Mouse (Mus musculus) B cell, adult (primary cell): ENCODE data around the gene Hpgd. TPM values are rescaled to one million over a fixed set of nuclear protein-coding genes. Genes with fewer than 3 reads are reported as not detected.

ENCODE experiments used
- total RNA-seq: library from RNA; stranded (reverse); gene quantifications from 4 replicates; pipeline ENCODE4 v1.2.4, GENCODE M21; 2023; ENCODE audit not compliant: inconsistent age

Gene Hpgd
- 2.0 to 4.9 TPM (median 3.3 TPM) in 4 replicates for total RNA-seq

DNA sequence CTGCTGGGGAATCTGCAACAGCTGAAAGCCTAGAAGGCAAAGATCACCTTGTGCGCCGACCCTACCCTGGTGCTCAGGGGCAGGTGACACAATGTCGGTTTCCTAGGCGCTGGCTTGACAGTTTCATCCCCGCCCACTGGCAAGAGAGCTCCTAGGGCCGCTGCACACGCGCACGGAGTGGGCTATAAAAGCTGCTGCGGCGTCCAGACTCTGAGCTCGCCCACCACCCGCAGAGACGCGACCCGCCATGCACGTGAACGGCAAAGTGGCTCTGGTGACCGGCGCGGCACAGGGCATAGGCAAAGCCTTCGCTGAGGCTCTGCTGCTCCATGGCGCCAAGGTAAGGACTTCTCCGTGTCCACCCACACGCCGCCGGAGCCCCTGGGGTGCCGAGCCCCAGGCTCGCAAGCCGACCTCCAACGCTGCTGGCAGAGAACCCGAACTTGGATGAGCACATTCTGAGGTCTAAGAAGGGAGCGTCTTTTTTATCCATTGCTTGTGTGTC, at the start of gene Hpgd:
TSS of gene Hpgd (plus strand) at position 213 of the 505 bp plus-strand sequence.

